Comparison of ENCODE assay signal across 22 mouse cellular contexts in the genomic region with DNA sequence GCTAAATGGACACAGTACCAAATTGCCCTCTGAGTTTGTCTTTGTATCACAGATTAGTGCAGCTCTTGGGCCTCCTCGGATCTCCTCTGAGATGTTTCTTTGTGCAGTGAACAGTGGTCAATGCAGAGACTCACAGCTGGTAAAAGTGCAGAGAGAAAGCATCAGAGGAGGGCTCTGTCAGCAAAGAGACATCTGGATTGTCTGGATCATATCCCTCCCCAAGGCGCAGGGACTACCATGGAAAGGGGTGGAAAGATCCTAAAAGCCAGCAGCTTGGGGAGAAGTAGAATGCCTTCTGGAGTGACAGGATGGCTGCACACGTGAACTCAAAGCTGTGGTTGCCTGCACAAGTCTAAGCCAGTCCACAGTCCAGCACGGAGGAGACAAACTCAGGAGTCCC. TPM values are rescaled to one million over a fixed set of nuclear protein-coding genes. Genes with fewer than 3 reads are reported as not detected.
DNase-seq lines count a peak whose midpoint lies in the region; ATAC-seq and TF ChIP-seq lines count a peak whose summit lies in the region.
"Had no signal": no experiment of that assay in that cellular context is flagged by ENCODE, and none has a peak within 500 bp of the region (broad histone marks: within the 10 kb centered on the region; RNA-seq: fewer than 3 reads in every experiment).

No protein-coding gene starts in this region.

- no peak overlapping the region for H3K27ac ChIP-seq in heart, adult 2 months
- H3K27ac ChIP-seq in kidney, embryonic 15.5 days, result 0 out of 2 replicates have a peak overlapping the region, but pooled peaks have one; percentile 6

- no peak overlapping the region for H3K4me3 ChIP-seq in heart, adult 2 months
- no peak overlapping the region for H3K4me3 ChIP-seq in kidney, embryonic 15.5 days (replicated peaks)

- intact Hi-C loops in heart, adult 2 months (cut with DNase I), result no loop called here
- intact Hi-C loops in heart, postnatal 25 days (cut with DNase I), result no loop called here

- no peaks in the 10 kb centered on the region for H3K9me3 ChIP-seq in kidney, embryonic 15.5 days (replicated peaks)

- 78% methylated on average over 4 of the region's 4 CpGs for WGBS in heart, adult 2 months
- WGBS in kidney, embryonic 15.5 days, result 89% methylated on average over 4 of the region's 4 CpGs

- no peak for TF ChIP-seq POLR2A in heart, adult 2 months (IDR thresholded peaks at IDR 0.05; ENCODE audit: insufficient read depth, low read depth, low read length)

- DNase-seq in heart, adult 11 months, result peak; percentile 92
- no peak for DNase-seq in heart, adult 2 months
- peak; percentile 3 to 16 for DNase-seq in heart, adult 9 months (ENCODE audit: low spot score in 2 of 2)
- DNase-seq in heart, postnatal 25 days (ENCODE audit: low spot score), result no peak
- DNase-seq in kidney, adult 11 months, result no peak
- DNase-seq: adrenal gland, adult 2 months; adrenal gland, adult 8-10 months; adrenal gland, postnatal 10 days; adrenal gland, postnatal 14 days; adrenal gland, postnatal 25 days; adrenal gland, postnatal 36 days; B cell, adult 2 months; cerebellum, adult 11 months; cerebellum, adult 11-12 months; cerebellum, adult 18-20 months had no signal

- TF ChIP-seq CTCF in heart, adult 2 months (IDR thresholded peaks at IDR 0.05), result no peak

- H3K79me2 ChIP-seq in heart, adult 2 months (replicated peaks; ENCODE audit: control insufficient read depth, insufficient read depth, low read length), result no peaks in the 10 kb centered on the region

- H3K36me3 ChIP-seq in heart, adult 2 months (ENCODE audit: control insufficient read depth, insufficient read depth, low read length), result no peaks in the 10 kb centered on the region
- H3K36me3 ChIP-seq in kidney, embryonic 15.5 days, result 0 out of 2 replicates have a peak, but pooled peaks cover under 1% of the 10 kb centered on the region
- H3K36me3 ChIP-seq: G1E had no signal

- no peak for ATAC-seq in kidney, embryonic 15.5 days (replicated peaks; ENCODE audit: low FRiP score)
- ATAC-seq: activated CD4-positive, CD25-positive, alpha-beta regulatory T cell, adult 4 months; CD4-positive, CD25-positive, alpha-beta regulatory T cell, adult 4 months; Patski had no signal

- TF ChIP-seq EP300 in heart, adult 2 months (IDR thresholded peaks at IDR 0.05; ENCODE audit: insufficient read depth, low read depth, low read length), result no peak

- H3K4me2 ChIP-seq in kidney, embryonic 15.5 days, result no peak overlapping the region

- no peaks in the 10 kb centered on the region; the same call in 1 of the 2 replicates for H3K4me1 ChIP-seq in heart, adult 2 months (ENCODE audit: control insufficient read depth, insufficient read depth, low read length)
- H3K4me1 ChIP-seq in kidney, embryonic 15.5 days, result no peaks in the 10 kb centered on the region

- no peaks in the 10 kb centered on the region for H3K27me3 ChIP-seq in heart, adult 2 months (ENCODE audit: control insufficient read depth, insufficient read depth, low read length)
- H3K27me3 ChIP-seq in kidney, embryonic 15.5 days, result no peaks in the 10 kb centered on the region
- H3K27me3 ChIP-seq: Patski had no signal

- H3K9ac ChIP-seq in heart, adult 2 months (ENCODE audit: low read depth, low read length), result no peak overlapping the region
- no peak overlapping the region for H3K9ac ChIP-seq in kidney, embryonic 15.5 days

RNA-seq across cellular contexts. Expression of a gene that starts 27.2 kb away (rescaled TPM):
- total RNA-seq in heart, adult 2 months (2021), result 1 to 10 TPM; 4.1 to 5.4 TPM
- polyA plus RNA-seq in heart, adult 2 months (2012; rRNA removed), result 2.3 and 6.2 TPM in 2 replicates
- total RNA-seq in heart, postnatal 25 days (2021), result 1 to 10 TPM; 3.5 to 3.6 TPM
- polyA plus RNA-seq in kidney, embryonic 15.5 days (2015; fragmentation: Nextera tagmentation; extraction: Ambion mirVana), result 65.3 and 67.8 TPM in 2 replicates
- total RNA-seq: CH12.LX, MEL had no signal
- polyA plus RNA-seq: G1E had no signal

Comparison
In these comparisons a context has a peak if more than half of its experiments do, and no peak if none do; other contexts are left out.
1. DNase-seq: peak in heart, adult 11 months (single experiment) and heart, adult 9 months (2 of 2); none in heart, adult 2 months (0 of 2), heart, postnatal 25 days (single experiment) and kidney, adult 11 months (single experiment).